Mouse (Mus musculus): ENCODE measurements around the gene Tbce. TPM values are rescaled to one million over a fixed set of nuclear protein-coding genes. Genes with fewer than 3 reads are reported as not detected.
"Not testable (repeated sequence)": the region's sequence is repeated elsewhere in the genome, so short reads cannot be mapped to it uniquely, and the experiment has no call there.

Tbce gene
- polyA plus RNA-seq, 1 experiment from 2014 or later, result 52.6 TPM

DNA sequence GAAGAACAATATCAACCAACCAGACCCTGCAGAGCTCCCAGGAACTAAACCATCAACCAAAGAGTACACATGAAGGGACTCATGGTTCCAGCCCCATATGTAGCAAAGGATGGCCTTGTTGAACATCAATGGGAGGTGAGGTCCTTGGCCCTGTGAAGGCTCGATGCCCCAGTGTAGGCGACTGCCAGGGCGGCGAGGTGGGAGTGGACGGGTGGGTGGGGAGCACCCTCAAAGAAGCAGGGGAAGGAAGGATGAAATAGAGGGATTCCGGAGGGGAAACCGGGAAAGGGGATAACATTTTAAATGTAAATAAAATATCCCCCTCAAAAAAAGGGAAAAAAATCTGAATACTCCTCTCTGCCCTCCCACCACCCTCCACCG, 537 bp downstream of the Tbce start:
- under 1% methylated on average over 8 of the region's 8 CpGs for WGBS
- H3K9me3 ChIP-seq (replicated peaks; ENCODE audit: control insufficient read depth, low read length), result no peaks in the 10 kb centered on the region
- no peak for ATAC-seq (ENCODE audit: insufficient read depth, low FRiP score)
- H3K27me3 ChIP-seq (ENCODE audit: control insufficient read depth, insufficient read depth, low read length), result no peaks in the 10 kb centered on the region
- peak overlapping the region; percentile 90 for H3K4me2 ChIP-seq (ENCODE audit: low read depth, low read length)
- H3K4me1 ChIP-seq (ENCODE audit: control insufficient read depth, insufficient read depth, low read length), result peaks cover 12% of the 10 kb centered on the region
- no peaks in the 10 kb centered on the region for H3K36me3 ChIP-seq (ENCODE audit: control insufficient read depth, insufficient read depth, low read length)
- H3K9ac ChIP-seq (ENCODE audit: low read length), result peak overlapping the region; percentile 94
- H3K4me3 ChIP-seq (replicated peaks; ENCODE audit: low read length), result peak overlapping the region; percentile 83
- peak overlapping the region; percentile 97; the same call in 1 of the 2 replicates for H3K27ac ChIP-seq (ENCODE audit: low read length)

- Histone ChIP-seq H3K9me3 (replicated peaks; ENCODE audit: control insufficient read depth, low read length) (no peaks in the 10 kb centered on the region), H3K4me2 (ENCODE audit: low read depth, low read length) (no peak overlapping the region), H3K9ac (ENCODE audit: low read length) (no peak overlapping the region), H3K4me1 (ENCODE audit: control insufficient read depth, insufficient read depth, low read length) (peaks cover 12% of the 10 kb centered on the region), H3K27ac (ENCODE audit: low read length) (no peak overlapping the region), H3K27me3 (ENCODE audit: control insufficient read depth, insufficient read depth, low read length) (no peaks in the 10 kb centered on the region), H3K4me3 (replicated peaks; ENCODE audit: low read length) (no peak overlapping the region), H3K36me3 (ENCODE audit: control insufficient read depth, insufficient read depth, low read length) (no peaks in the 10 kb centered on the region)
- no peak for ATAC-seq (ENCODE audit: insufficient read depth, low FRiP score)
- 89% methylated on average over 11 of the region's 11 CpGs for WGBS
Measured at GRCm38 (mm10) chr13:14035875-14036630, 3.4 kb downstream of the Tbce start.

GRCm38 (mm10) chr13:14035352-14035751, 4.1 kb downstream of the Tbce start:
- H3K9ac ChIP-seq (ENCODE audit: low read length); ATAC-seq (ENCODE audit: insufficient read depth, low FRiP score); H3K4me2 ChIP-seq (ENCODE audit: low read depth, low read length); H3K4me1 ChIP-seq (ENCODE audit: control insufficient read depth, insufficient read depth, low read length); H3K27ac ChIP-seq (ENCODE audit: low read length); H3K36me3 ChIP-seq (ENCODE audit: control insufficient read depth, insufficient read depth, low read length); H3K9me3 ChIP-seq (replicated peaks; ENCODE audit: control insufficient read depth, low read length); H3K4me3 ChIP-seq (replicated peaks; ENCODE audit: low read length); H3K27me3 ChIP-seq (ENCODE audit: control insufficient read depth, insufficient read depth, low read length): not testable (repeated sequence)
- WGBS, result 75% methylated on average over 3 of the region's 3 CpGs

GRCm38 (mm10) chr13:14034073-14034348, 5.4 kb downstream of the Tbce start:
- Histone ChIP-seq H3K36me3 (ENCODE audit: control insufficient read depth, insufficient read depth, low read length) (peaks cover 4% of the 10 kb centered on the region), H3K4me2 (ENCODE audit: low read depth, low read length) (no peak overlapping the region), H3K9me3 (replicated peaks; ENCODE audit: control insufficient read depth, low read length) (no peaks in the 10 kb centered on the region), H3K4me1 (ENCODE audit: control insufficient read depth, insufficient read depth, low read length) (peaks cover 6% of the 10 kb centered on the region), H3K4me3 (replicated peaks; ENCODE audit: low read length) (no peak overlapping the region), H3K27ac (ENCODE audit: low read length) (no peak overlapping the region), H3K9ac (ENCODE audit: low read length) (no peak overlapping the region), H3K27me3 (ENCODE audit: control insufficient read depth, insufficient read depth, low read length) (no peaks in the 10 kb centered on the region)
- no peak for ATAC-seq (ENCODE audit: insufficient read depth, low FRiP score)

- WGBS, result 80% methylated on average over 5 of the region's 5 CpGs
- Histone ChIP-seq H3K4me2 (ENCODE audit: low read depth, low read length) (no peak overlapping the region), H3K36me3 (ENCODE audit: control insufficient read depth, insufficient read depth, low read length) (peaks cover 6% of the 10 kb centered on the region), H3K4me3 (replicated peaks; ENCODE audit: low read length) (no peak overlapping the region), H3K4me1 (ENCODE audit: control insufficient read depth, insufficient read depth, low read length) (peaks cover 2% of the 10 kb centered on the region), H3K27ac (ENCODE audit: low read length) (no peak overlapping the region), H3K9me3 (replicated peaks; ENCODE audit: control insufficient read depth, low read length) (no peaks in the 10 kb centered on the region), H3K9ac (ENCODE audit: low read length) (no peak overlapping the region), H3K27me3 (ENCODE audit: control insufficient read depth, insufficient read depth, low read length) (no peaks in the 10 kb centered on the region)
- peak; percentile 17; the same call in 1 of the 2 replicates for ATAC-seq (ENCODE audit: insufficient read depth, low FRiP score)
Measured at GRCm38 (mm10) chr13:14033309-14034072, 5.9 kb downstream of the Tbce start.

DNA sequence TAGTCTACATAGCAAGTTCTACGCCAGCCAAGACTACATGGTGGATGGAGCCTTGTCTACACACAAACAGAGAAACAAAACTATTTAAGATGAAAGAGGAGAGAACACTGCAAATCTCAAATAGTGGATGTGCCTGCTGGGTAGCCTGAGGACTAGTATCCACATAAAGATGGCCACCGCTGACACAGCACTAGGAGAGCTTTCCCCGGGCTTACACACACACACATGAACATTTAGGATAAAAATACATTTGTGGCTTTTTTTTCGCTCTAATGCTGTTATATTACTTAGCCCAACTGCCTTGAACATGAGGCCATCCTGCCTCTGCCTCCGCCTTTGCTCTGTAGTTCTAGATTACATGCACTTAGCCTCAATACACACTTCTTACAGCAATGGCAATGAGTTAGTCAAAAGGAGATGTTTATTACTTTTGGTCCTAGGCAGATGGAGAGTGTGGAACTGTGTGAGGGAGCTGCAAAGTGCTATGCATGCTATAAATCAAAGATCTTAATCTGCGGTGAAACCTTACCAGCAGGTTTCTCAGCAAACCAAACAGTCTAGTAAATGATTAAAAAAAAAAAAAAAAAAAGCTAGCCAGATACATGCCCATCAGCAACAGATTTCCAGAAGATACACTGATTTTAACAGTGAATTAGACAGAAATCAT, 13.2 kb downstream of the Tbce start:
- no peak for ATAC-seq (ENCODE audit: insufficient read depth, low FRiP score)
- H3K4me1 ChIP-seq (ENCODE audit: control insufficient read depth, insufficient read depth, low read length), result no peaks in the 10 kb centered on the region
- H3K9ac ChIP-seq (ENCODE audit: low read length), result no peak overlapping the region
- no peaks in the 10 kb centered on the region for H3K27me3 ChIP-seq (ENCODE audit: control insufficient read depth, insufficient read depth, low read length)
- H3K36me3 ChIP-seq (ENCODE audit: control insufficient read depth, insufficient read depth, low read length), result peaks cover 11% of the 10 kb centered on the region
- no peaks in the 10 kb centered on the region for H3K9me3 ChIP-seq (replicated peaks; ENCODE audit: control insufficient read depth, low read length)
- no peak overlapping the region for H3K4me3 ChIP-seq (replicated peaks; ENCODE audit: low read length)
- H3K27ac ChIP-seq (ENCODE audit: low read length), result no peak overlapping the region
- H3K4me2 ChIP-seq (ENCODE audit: low read depth, low read length), result no peak overlapping the region
- 86% methylated on average over 6 of the region's 6 CpGs for WGBS

- no peaks in the 10 kb centered on the region for H3K4me1 ChIP-seq (ENCODE audit: control insufficient read depth, insufficient read depth, low read length)
- no peak overlapping the region for H3K4me3 ChIP-seq (replicated peaks; ENCODE audit: low read length)
- no peaks in the 10 kb centered on the region for H3K9me3 ChIP-seq (replicated peaks; ENCODE audit: control insufficient read depth, low read length)
- 90% methylated on average over 6 of the region's 6 CpGs for WGBS
- no peaks in the 10 kb centered on the region for H3K27me3 ChIP-seq (ENCODE audit: control insufficient read depth, insufficient read depth, low read length)
- H3K36me3 ChIP-seq (ENCODE audit: control insufficient read depth, insufficient read depth, low read length), result peaks cover 11% of the 10 kb centered on the region
- H3K9ac ChIP-seq (ENCODE audit: low read length), result no peak overlapping the region
- no peak for ATAC-seq (ENCODE audit: insufficient read depth, low FRiP score)
- no peak overlapping the region for H3K27ac ChIP-seq (ENCODE audit: low read length)
- H3K4me2 ChIP-seq (ENCODE audit: low read depth, low read length), result no peak overlapping the region
Measured at GRCm38 (mm10) chr13:14025554-14025953, 13.9 kb downstream of the Tbce start.

DNA sequence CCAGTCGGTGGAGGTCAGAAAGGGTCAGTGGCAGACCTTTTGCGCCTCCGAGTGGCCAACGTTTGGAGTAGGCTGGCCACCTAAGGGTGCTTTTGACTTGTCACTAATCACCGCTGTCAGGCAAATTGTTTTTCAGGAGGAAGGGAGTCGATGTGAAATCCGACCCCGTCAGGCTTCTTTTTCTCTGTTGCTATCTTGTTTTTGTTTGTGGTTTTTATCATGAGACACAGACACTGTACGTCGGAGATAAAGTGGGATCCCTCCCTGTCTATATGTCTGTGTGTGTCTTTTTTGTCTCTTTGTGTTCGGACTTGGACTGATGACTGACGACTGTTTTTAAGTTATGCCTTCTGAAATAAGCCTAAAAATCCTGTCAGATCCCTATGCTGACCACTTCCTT, 18.0 kb downstream of the Tbce start:
- H3K36me3 ChIP-seq (ENCODE audit: control insufficient read depth, insufficient read depth, low read length); ATAC-seq (ENCODE audit: insufficient read depth, low FRiP score); H3K9me3 ChIP-seq (replicated peaks; ENCODE audit: control insufficient read depth, low read length); H3K4me1 ChIP-seq (ENCODE audit: control insufficient read depth, insufficient read depth, low read length); H3K27me3 ChIP-seq (ENCODE audit: control insufficient read depth, insufficient read depth, low read length); H3K27ac ChIP-seq (ENCODE audit: low read length); H3K4me3 ChIP-seq (replicated peaks; ENCODE audit: low read length); H3K4me2 ChIP-seq (ENCODE audit: low read depth, low read length); H3K9ac ChIP-seq (ENCODE audit: low read length): not testable (repeated sequence)
- WGBS, result 68% methylated on average over 11 of the region's 12 CpGs

DNA sequence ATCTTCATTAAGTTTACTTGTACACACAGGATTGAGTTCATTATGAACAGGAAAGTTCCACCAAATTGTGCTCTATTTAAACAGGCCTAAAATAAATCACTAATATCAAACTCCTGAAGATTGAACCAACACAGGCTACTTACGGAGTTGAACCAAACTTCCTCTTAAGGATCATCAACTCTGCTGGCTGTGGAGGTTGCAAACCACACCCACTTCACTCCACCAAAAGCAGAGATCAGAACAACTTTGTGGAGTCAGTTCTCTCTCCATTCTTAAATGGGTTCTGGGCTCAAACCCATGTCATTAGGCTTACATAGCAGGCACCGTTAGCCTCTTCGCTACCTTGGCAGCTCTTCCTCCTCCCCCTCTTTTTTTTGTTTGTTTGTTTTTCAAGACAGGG, 20.6 kb downstream of the Tbce start:
- Histone ChIP-seq H3K9me3 (replicated peaks; ENCODE audit: control insufficient read depth, low read length) (no peaks in the 10 kb centered on the region), H3K4me2 (ENCODE audit: low read depth, low read length) (no peak overlapping the region), H3K4me3 (replicated peaks; ENCODE audit: low read length) (no peak overlapping the region), H3K27me3 (ENCODE audit: control insufficient read depth, insufficient read depth, low read length) (no peaks in the 10 kb centered on the region), H3K27ac (ENCODE audit: low read length) (no peak overlapping the region), H3K4me1 (ENCODE audit: control insufficient read depth, insufficient read depth, low read length) (no peaks in the 10 kb centered on the region), H3K36me3 (ENCODE audit: control insufficient read depth, insufficient read depth, low read length) (no peaks in the 10 kb centered on the region), H3K9ac (ENCODE audit: low read length) (no peak overlapping the region)
- WGBS, result 92% methylated on average over 3 of the region's 3 CpGs
- no peak for ATAC-seq (ENCODE audit: insufficient read depth, low FRiP score)
